Mouse (Mus musculus) heart, embryonic 13.5 days (tissue): ENCODE results near the gene Ulk4. TPM values are rescaled to one million over a fixed set of nuclear protein-coding genes. Genes with fewer than 3 reads are reported as not detected.
"Not testable (repeated sequence)": the region's sequence is repeated elsewhere in the genome, so short reads cannot be mapped to it uniquely, and the experiment has no call there.

Experiments used
- ATAC-seq: fragments of 200-750 bp; cut with Nextera tagmentation; 2 replicates; pipeline ENCODE4 v1.8.0; 2017; ENCODE audit warnings: moderate TSS enrichment; ENCODE audit not compliant: insufficient number of reproducible peaks, low FRiP score, low TSS enrichment; ENCODE audit errors: extremely low read depth
- H3K27ac ChIP-seq: fragments of 300-500 bp; sonication (generic); replicated peaks from 2 replicates; pipeline ENCODE4 v1.5.1; 2015; ENCODE audit warnings: moderate library complexity, mild to moderate bottlenecking, inconsistent platforms
- H3K27me3 ChIP-seq: fragments of 300-500 bp; sonication (generic); replicated peaks from 2 replicates; pipeline ENCODE4 v1.6.1; 2015; ENCODE audit warnings: mild to moderate bottlenecking, inconsistent platforms
- H3K36me3 ChIP-seq: fragments of 300-500 bp; sonication (generic); 2 replicates; pipeline ENCODE4 v1.6.1; 2015; ENCODE audit warnings: mild to moderate bottlenecking, inconsistent platforms
- H3K4me1 ChIP-seq: fragments of 300-500 bp; sonication (generic); 2 replicates; pipeline ENCODE4 v1.6.1; 2015; ENCODE audit warnings: inconsistent platforms
- H3K4me2 ChIP-seq: fragments of 300-500 bp; sonication (generic); 2 replicates; pipeline ENCODE4 v1.6.1; 2015; ENCODE audit warnings: inconsistent platforms, mild to moderate bottlenecking, moderate library complexity
- H3K4me3 ChIP-seq: fragments of 300-500 bp; sonication (generic); 2 replicates; pipeline ENCODE4 v1.5.1; 2015; ENCODE audit warnings: moderate library complexity, mild to moderate bottlenecking, inconsistent platforms
- H3K9ac ChIP-seq: fragments of 300-500 bp; sonication (generic); 2 replicates; pipeline ENCODE4 v1.6.1; 2015; ENCODE audit warnings: inconsistent platforms, mild to moderate bottlenecking, moderate library complexity
- H3K9me3 ChIP-seq: fragments of 300-500 bp; sonication (generic); 2 replicates; pipeline ENCODE4 v1.6.1; 2016; ENCODE audit warnings: inconsistent platforms
- WGBS: fragments of 180-500 bp; shearing (Covaris S2); methylation state at CpG from one replicate; pipeline ENCODE4 v1.1.7; 2015; ENCODE audit warnings: mixed read lengths; 5-methylcytosine and 5-hydroxymethylcytosine counted together
- polyA plus RNA-seq: library from polyadenylated mRNA; unstranded; fragments of >200 nt; fragmentation: Nextera tagmentation; extraction: Ambion mirVana; gene quantifications from 2 replicates; pipeline ENCODE4 v1.2.1, GENCODE M21; 2015

The Ulk4 gene
- polyA plus RNA-seq, 1 experiment from 2014 or later, result 95.9 TPM

GRCm38 (mm10) chr9:121215349-121216000, 61.5 kb downstream of the Ulk4 start:
- Histone ChIP-seq H3K27ac (no peak overlapping the region), H3K9ac (no peak overlapping the region), H3K4me3 (no peak overlapping the region), H3K4me2 (no peak overlapping the region), H3K4me1 (peaks cover 6% of the 10 kb centered on the region; the same call in 1 of the 2 replicates), H3K36me3 (no peaks in the 10 kb centered on the region), H3K27me3 (no peaks in the 10 kb centered on the region), H3K9me3 (peaks cover 3% of the 10 kb centered on the region; the same call in 1 of the 2 replicates)
- no peak for ATAC-seq
- 31% methylated on average over 3 of the region's 3 CpGs for WGBS

GRCm38 (mm10) chr9:121212322-121212721, 64.7 kb downstream of the Ulk4 start:
- no peaks in the 10 kb centered on the region for H3K4me1 ChIP-seq
- 54% methylated on average over 3 of the region's 3 CpGs for WGBS
- H3K4me3 ChIP-seq, result no peak overlapping the region
- H3K9me3 ChIP-seq, result peaks cover 20% of the 10 kb centered on the region
- no peak for ATAC-seq
- H3K9ac ChIP-seq, result no peak overlapping the region
- no peaks in the 10 kb centered on the region for H3K27me3 ChIP-seq
- H3K4me2 ChIP-seq, result no peak overlapping the region
- H3K27ac ChIP-seq, result no peak overlapping the region
- H3K36me3 ChIP-seq, result peaks cover 11% of the 10 kb centered on the region

- Histone ChIP-seq H3K4me3 (no peak overlapping the region), H3K9me3 (peaks cover 24% of the 10 kb centered on the region), H3K4me1 (no peaks in the 10 kb centered on the region), H3K27me3 (no peaks in the 10 kb centered on the region), H3K36me3 (peaks cover 8% of the 10 kb centered on the region; the same call in 1 of the 2 replicates), H3K27ac (no peak overlapping the region), H3K4me2 (no peak overlapping the region), H3K9ac (no peak overlapping the region)
- ATAC-seq, result no peak
- WGBS, result 71% methylated on average over 7 of the region's 7 CpGs
Measured at GRCm38 (mm10) chr9:121205046-121205445, 72.0 kb downstream of the Ulk4 start.

GRCm38 (mm10) chr9:121204149-121204800, 72.7 kb downstream of the Ulk4 start:
- no peaks in the 10 kb centered on the region for H3K27me3 ChIP-seq

GRCm38 (mm10) chr9:121203686-121204085, 73.3 kb downstream of the Ulk4 start:
- no peak overlapping the region for H3K4me2 ChIP-seq
- no peaks in the 10 kb centered on the region for H3K27me3 ChIP-seq
- 83% methylated on average over 1 of the region's 1 CpGs for WGBS
- no peaks in the 10 kb centered on the region for H3K4me1 ChIP-seq
- no peak for ATAC-seq
- H3K27ac ChIP-seq, result no peak overlapping the region
- peaks cover 6% of the 10 kb centered on the region; the same call in 1 of the 2 replicates for H3K36me3 ChIP-seq
- no peak overlapping the region for H3K9ac ChIP-seq
- H3K4me3 ChIP-seq, result no peak overlapping the region
- peaks cover 16% of the 10 kb centered on the region for H3K9me3 ChIP-seq

More at GRCm38 (mm10) chr9:121204149-121204800, 72.7 kb downstream of the Ulk4 start:
- no peak for ATAC-seq
- WGBS, result 82% methylated on average over 14 of the region's 14 CpGs
- Histone ChIP-seq H3K9me3 (peaks cover 20% of the 10 kb centered on the region), H3K36me3 (peaks cover 8% of the 10 kb centered on the region; the same call in 1 of the 2 replicates), H3K27ac (no peak overlapping the region), H3K4me3 (no peak overlapping the region), H3K9ac (no peak overlapping the region), H3K4me1 (no peaks in the 10 kb centered on the region), H3K4me2 (no peak overlapping the region)

GRCm38 (mm10) chr9:121199146-121199685, 77.8 kb downstream of the Ulk4 start:
- not testable (repeated sequence) for H3K4me2 ChIP-seq, H3K4me1 ChIP-seq, H3K27me3 ChIP-seq, H3K27ac ChIP-seq, H3K36me3 ChIP-seq, H3K9ac ChIP-seq, H3K4me3 ChIP-seq, ATAC-seq
- 83% methylated on average over 5 of the region's 5 CpGs for WGBS
- H3K9me3 ChIP-seq, result peaks cover 29% of the 10 kb centered on the region

- H3K4me3 ChIP-seq, result no peak overlapping the region
- peaks cover 14% of the 10 kb centered on the region for H3K36me3 ChIP-seq
- peaks cover 45% of the 10 kb centered on the region for H3K9me3 ChIP-seq
- WGBS, result 79% methylated on average over 9 of the region's 9 CpGs
- no peak overlapping the region for H3K9ac ChIP-seq
- H3K4me2 ChIP-seq, result no peak overlapping the region
- H3K27ac ChIP-seq, result no peak overlapping the region
- no peaks in the 10 kb centered on the region for H3K4me1 ChIP-seq
- H3K27me3 ChIP-seq, result no peaks in the 10 kb centered on the region
- ATAC-seq, result no peak
Measured at GRCm38 (mm10) chr9:121196473-121196872, 80.5 kb downstream of the Ulk4 start.

GRCm38 (mm10) chr9:121195106-121195505, 81.9 kb downstream of the Ulk4 start:
- Histone ChIP-seq H3K9me3 (peaks cover 45% of the 10 kb centered on the region), H3K9ac (no peak overlapping the region), H3K4me2 (no peak overlapping the region), H3K36me3 (peaks cover 14% of the 10 kb centered on the region), H3K4me1 (no peaks in the 10 kb centered on the region), H3K27ac (no peak overlapping the region), H3K27me3 (no peaks in the 10 kb centered on the region), H3K4me3 (no peak overlapping the region)
- no peak for ATAC-seq
- WGBS, result 88% methylated on average over 4 of the region's 4 CpGs

GRCm38 (mm10) chr9:121192601-121193370, 84.2 kb downstream of the Ulk4 start:
- 88% methylated on average over 26 of the region's 26 CpGs for WGBS

GRCm38 (mm10) chr9:121187811-121188210, 89.2 kb downstream of the Ulk4 start:
- H3K9ac ChIP-seq, result no peak overlapping the region
- H3K4me2 ChIP-seq, result no peak overlapping the region
- WGBS, result 77% methylated on average over 8 of the region's 8 CpGs
- peaks cover 12% of the 10 kb centered on the region for H3K9me3 ChIP-seq
- ATAC-seq, result no peak
- H3K4me1 ChIP-seq, result peaks cover 12% of the 10 kb centered on the region
- H3K4me3 ChIP-seq, result no peak overlapping the region
- H3K36me3 ChIP-seq, result peaks cover 11% of the 10 kb centered on the region
- H3K27me3 ChIP-seq, result no peaks in the 10 kb centered on the region
- no peak overlapping the region for H3K27ac ChIP-seq

More at GRCm38 (mm10) chr9:121192601-121193370, 84.2 kb downstream of the Ulk4 start:
- Histone ChIP-seq H3K9ac (no peak overlapping the region), H3K4me3 (no peak overlapping the region), H3K27ac (no peak overlapping the region), H3K4me2 (no peak overlapping the region), H3K9me3 (peaks cover 45% of the 10 kb centered on the region), H3K4me1 (no peaks in the 10 kb centered on the region), H3K36me3 (peaks cover 14% of the 10 kb centered on the region), H3K27me3 (no peaks in the 10 kb centered on the region)
- no peak for ATAC-seq

GRCm38 (mm10) chr9:121185796-121186195, 91.2 kb downstream of the Ulk4 start:
- 34% methylated on average over 6 of the region's 6 CpGs for WGBS
- H3K36me3 ChIP-seq, result no peaks in the 10 kb centered on the region

More at GRCm38 (mm10) chr9:121185796-121186195, 91.2 kb downstream of the Ulk4 start:
- ATAC-seq, result no peak
- Histone ChIP-seq H3K4me2 (no peak overlapping the region), H3K27ac (no peak overlapping the region), H3K9ac (no peak overlapping the region), H3K9me3 (no peaks in the 10 kb centered on the region), H3K4me3 (no peak overlapping the region), H3K27me3 (no peaks in the 10 kb centered on the region), H3K4me1 (peaks cover 12% of the 10 kb centered on the region)
